Mouse (Mus musculus) neural tube, embryonic 15.5 days (tissue): Measurements from ENCODE around the gene Fkbp9. TPM values are rescaled to one million over a fixed set of nuclear protein-coding genes. Genes with fewer than 3 reads are reported as not detected.
A peak's percentile ranks its signal among the peaks of the same experiment; 100 is the strongest.

ENCODE experiments used
- ATAC-seq: fragments of 200-750 bp; cut with Nextera tagmentation; 2 replicates; pipeline ENCODE4 v1.8.0; 2017; ENCODE audit warnings: mild to moderate bottlenecking, moderate TSS enrichment, moderate library complexity; ENCODE audit not compliant: low FRiP score
- H3K27ac ChIP-seq: fragments of 300-500 bp; sonication (generic); replicated peaks from 2 replicates; pipeline ENCODE4 v1.5.1; 2015; ENCODE audit warnings: mild to moderate bottlenecking, inconsistent platforms
- H3K27me3 ChIP-seq: fragments of 300-500 bp; sonication (generic); replicated peaks from 2 replicates; pipeline ENCODE4 v1.6.1; 2015; ENCODE audit warnings: inconsistent platforms
- H3K36me3 ChIP-seq: fragments of 300-500 bp; sonication (generic); 2 replicates; pipeline ENCODE4 v1.6.1; 2015; ENCODE audit warnings: inconsistent platforms
- H3K4me1 ChIP-seq: fragments of 300-500 bp; sonication (generic); 2 replicates; pipeline ENCODE4 v1.6.1; 2015; ENCODE audit warnings: inconsistent platforms
- H3K4me2 ChIP-seq: fragments of 300-500 bp; sonication (generic); 2 replicates; pipeline ENCODE4 v1.6.1; 2015; ENCODE audit warnings: inconsistent platforms, mild to moderate bottlenecking, moderate library complexity
- H3K4me3 ChIP-seq: fragments of 300-500 bp; sonication (generic); replicated peaks from 2 replicates; pipeline ENCODE4 v1.5.1; 2015; ENCODE audit warnings: mild to moderate bottlenecking, inconsistent platforms
- H3K9ac ChIP-seq: fragments of 300-500 bp; sonication (generic); replicated peaks from 2 replicates; pipeline ENCODE4 v1.6.1; 2015; ENCODE audit warnings: mild to moderate bottlenecking, inconsistent platforms
- H3K9me3 ChIP-seq: fragments of 300-500 bp; sonication (generic); replicated peaks from 2 replicates; pipeline ENCODE4 v1.6.1; 2016; ENCODE audit warnings: inconsistent platforms
- WGBS: fragments of 180-500 bp; shearing (Covaris S2); methylation state at CpG from one replicate; pipeline ENCODE4 v1.1.7; 2015; ENCODE audit warnings: mixed read lengths; 5-methylcytosine and 5-hydroxymethylcytosine counted together
- polyA plus RNA-seq: library from polyadenylated mRNA; unstranded; fragments of >200 nt; fragmentation: Nextera tagmentation; extraction: Ambion mirVana; gene quantifications from 2 replicates; pipeline ENCODE4 v1.2.1, GENCODE M21; 2015

The Fkbp9 gene
- polyA plus RNA-seq, 1 experiment from 2014 or later, result 44.6 TPM

DNA sequence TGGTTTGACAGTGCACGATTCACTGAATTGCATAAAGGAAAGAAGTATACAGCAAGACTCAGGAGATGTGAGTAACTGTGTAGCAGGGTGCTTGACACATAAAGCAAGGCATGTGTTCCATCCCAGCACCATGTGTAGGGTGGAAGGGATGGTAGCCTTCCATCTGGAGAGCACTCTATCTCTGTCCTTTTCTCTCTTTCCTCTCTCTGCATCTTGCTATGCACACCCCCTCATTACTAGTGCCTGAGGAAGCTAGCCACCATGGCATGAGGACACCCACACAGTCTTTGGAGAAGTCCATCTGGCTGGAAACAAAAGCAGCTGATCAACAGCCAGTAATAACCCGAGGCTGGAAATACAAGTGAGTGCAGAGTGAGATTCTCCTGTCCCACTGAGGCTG lies 25.7 kb upstream of the Fkbp9 start:
- WGBS, result 77% methylated on average over 2 of the region's 2 CpGs
- no peak overlapping the region for H3K4me2 ChIP-seq
- H3K36me3 ChIP-seq, result no peaks in the 10 kb centered on the region

GRCm38 (mm10) chr6:56808656-56809055 lies 23.2 kb upstream of the Fkbp9 start:
- Histone ChIP-seq H3K4me1 (no peaks in the 10 kb centered on the region), H3K27ac (no peak overlapping the region), H3K36me3 (no peaks in the 10 kb centered on the region), H3K9me3 (no peaks in the 10 kb centered on the region), H3K27me3 (0 out of 2 replicates have a peak, but pooled peaks cover 3% of the 10 kb centered on the region), H3K4me2 (no peak overlapping the region), H3K4me3 (no peak overlapping the region), H3K9ac (no peak overlapping the region)
- ATAC-seq, result peak; percentile 93
- 8% methylated on average over 3 of the region's 3 CpGs for WGBS

More for the DNA sequence above, 25.7 kb upstream of the Fkbp9 start:
- H3K9ac ChIP-seq, result no peak overlapping the region
- H3K27ac ChIP-seq, result no peak overlapping the region
- no peaks in the 10 kb centered on the region for H3K9me3 ChIP-seq
- no peak for ATAC-seq
- H3K4me3 ChIP-seq, result no peak overlapping the region
- H3K4me1 ChIP-seq, result no peaks in the 10 kb centered on the region
- H3K27me3 ChIP-seq, result 0 out of 2 replicates have a peak, but pooled peaks cover 3% of the 10 kb centered on the region

DNA sequence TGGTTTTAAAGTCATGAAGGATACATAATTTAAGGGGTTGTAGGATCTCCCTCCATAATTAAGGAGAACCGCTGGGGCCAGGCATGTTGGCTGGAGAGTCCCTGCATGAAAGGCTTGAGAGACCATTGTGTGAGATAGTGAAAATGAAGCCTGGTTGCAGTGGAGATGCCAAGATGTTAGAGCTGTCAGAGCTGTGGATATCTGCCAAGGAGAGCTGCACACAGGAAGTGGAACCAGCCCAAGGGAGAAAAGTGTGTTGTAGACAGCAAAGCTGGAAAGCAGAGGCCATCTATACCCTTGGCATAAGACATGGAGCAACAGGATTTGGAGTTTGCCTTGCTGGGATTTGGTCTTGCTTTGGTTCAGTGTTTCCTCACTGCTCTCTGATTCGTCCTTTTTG lies 18.5 kb upstream of the Fkbp9 start:
- 0 out of 2 replicates have a peak, but pooled peaks have one; percentile 31 for ATAC-seq
- WGBS, result 47% methylated on average over 2 of the region's 2 CpGs

DNA sequence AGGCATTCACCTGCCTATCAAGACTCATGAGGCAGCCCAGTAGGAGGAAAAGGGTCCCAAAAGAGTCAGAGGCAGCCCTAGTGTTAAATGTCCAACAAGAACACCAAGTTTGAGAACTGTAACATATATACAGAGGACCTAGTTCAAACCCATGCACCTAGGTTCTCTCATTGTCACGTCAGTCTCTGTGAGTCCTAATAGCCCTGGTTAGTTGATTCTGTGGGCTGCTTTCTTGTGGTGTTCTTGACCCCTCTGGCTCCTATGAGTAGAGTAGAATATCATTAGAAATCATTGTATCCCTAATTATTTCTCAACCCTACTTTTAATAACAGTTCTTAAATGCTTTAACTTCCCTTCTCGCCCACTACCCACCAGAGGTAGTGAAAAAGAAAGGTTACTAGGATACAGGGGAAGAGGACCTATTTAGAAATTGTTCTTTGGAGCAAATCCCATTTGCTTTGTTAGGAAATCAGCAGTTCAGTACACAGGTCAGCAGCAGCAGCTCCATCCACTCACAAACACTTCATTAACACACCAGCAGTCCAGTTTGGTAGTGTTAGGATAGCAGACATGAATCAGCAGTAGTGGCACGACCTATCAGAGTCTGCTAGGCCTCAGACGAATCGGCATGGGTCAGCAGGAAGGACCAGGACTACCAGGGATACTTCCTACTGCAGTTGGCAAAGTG lies 13.3 kb upstream of the Fkbp9 start:
- WGBS, result 77% methylated on average over 5 of the region's 5 CpGs
- Histone ChIP-seq H3K9me3 (no peaks in the 10 kb centered on the region), H3K27me3 (no peaks in the 10 kb centered on the region), H3K36me3 (no peaks in the 10 kb centered on the region), H3K27ac (no peak overlapping the region), H3K4me1 (no peaks in the 10 kb centered on the region), H3K4me2 (no peak overlapping the region), H3K4me3 (no peak overlapping the region), H3K9ac (no peak overlapping the region)
- ATAC-seq, result no peak

More for the DNA sequence above, 18.5 kb upstream of the Fkbp9 start:
- Histone ChIP-seq H3K4me1 (no peaks in the 10 kb centered on the region), H3K36me3 (no peaks in the 10 kb centered on the region), H3K27ac (no peak overlapping the region), H3K9me3 (no peaks in the 10 kb centered on the region), H3K4me3 (no peak overlapping the region), H3K27me3 (no peaks in the 10 kb centered on the region), H3K9ac (no peak overlapping the region), H3K4me2 (no peak overlapping the region)

DNA sequence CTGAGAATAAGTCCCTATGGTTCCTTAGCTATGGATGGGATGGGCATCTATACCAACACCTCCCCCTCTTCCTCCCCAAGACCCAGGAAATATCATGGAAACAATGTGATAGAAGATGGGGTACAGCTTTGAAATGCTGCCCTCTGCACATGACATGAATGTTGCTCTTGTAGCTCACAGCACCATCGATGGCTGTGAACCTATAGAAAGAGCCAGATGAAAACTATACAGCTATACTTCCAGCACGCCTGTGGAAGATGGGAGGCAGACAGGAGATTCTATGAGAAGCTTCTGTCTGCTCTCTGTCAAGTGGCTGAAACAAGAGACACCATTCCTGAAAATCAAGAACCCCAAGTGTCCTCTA lies 12.8 kb upstream of the Fkbp9 start:
- no peak overlapping the region for H3K4me3 ChIP-seq
- H3K4me2 ChIP-seq, result no peak overlapping the region
- H3K4me1 ChIP-seq, result no peaks in the 10 kb centered on the region
- ATAC-seq, result no peak
- no peaks in the 10 kb centered on the region for H3K36me3 ChIP-seq
- no peak overlapping the region for H3K9ac ChIP-seq
- H3K27me3 ChIP-seq, result no peaks in the 10 kb centered on the region
- no peak overlapping the region for H3K27ac ChIP-seq
- WGBS, result 88% methylated on average over 2 of the region's 2 CpGs
- no peaks in the 10 kb centered on the region for H3K9me3 ChIP-seq

- Histone ChIP-seq H3K27me3 (no peaks in the 10 kb centered on the region), H3K9me3 (no peaks in the 10 kb centered on the region), H3K36me3 (no peaks in the 10 kb centered on the region), H3K9ac (no peak overlapping the region), H3K4me3 (no peak overlapping the region), H3K27ac (no peak overlapping the region), H3K4me1 (no peaks in the 10 kb centered on the region), H3K4me2 (no peak overlapping the region)
- no peak for ATAC-seq
- 66% methylated on average over 3 of the region's 3 CpGs for WGBS
Measured at GRCm38 (mm10) chr6:56825657-56826056, 6.2 kb upstream of the Fkbp9 start.

GRCm38 (mm10) chr6:56832407-56832796 lies 543 bp downstream of the Fkbp9 start:
- H3K9me3 ChIP-seq, result no peaks in the 10 kb centered on the region
- peak; percentile 28 for ATAC-seq
- H3K36me3 ChIP-seq, result no peaks in the 10 kb centered on the region
- peak overlapping the region; percentile 90 for H3K4me2 ChIP-seq
- peaks cover 6% of the 10 kb centered on the region; the same call in 1 of the 2 replicates for H3K4me1 ChIP-seq
- peak overlapping the region; percentile 56 for H3K4me3 ChIP-seq
- peak overlapping the region; percentile 57 for H3K9ac ChIP-seq
- peak overlapping the region; percentile 71; the same call in 1 of the 2 replicates for H3K27ac ChIP-seq
- no peaks in the 10 kb centered on the region for H3K27me3 ChIP-seq
- 5% methylated on average over 15 of the region's 15 CpGs for WGBS

DNA sequence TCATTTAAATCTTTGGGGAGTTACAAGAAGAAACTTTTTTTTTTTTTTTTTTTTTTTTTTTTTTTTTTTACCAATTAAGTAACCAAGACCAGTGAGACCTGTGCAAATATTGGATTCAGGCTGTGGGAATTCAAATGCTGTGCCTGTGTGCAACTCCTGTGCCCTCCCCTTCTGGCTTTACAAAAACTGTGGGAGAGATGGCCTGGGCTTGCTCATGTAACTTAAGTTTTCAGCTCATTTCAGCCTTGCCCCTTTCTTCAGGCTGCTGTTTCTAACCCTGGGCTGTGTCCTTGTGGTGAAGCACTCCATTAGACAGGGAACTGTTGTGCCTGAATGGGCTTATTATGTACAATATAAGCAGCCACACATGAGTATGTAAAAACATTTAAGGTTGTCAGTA lies 971 bp downstream of the Fkbp9 start:
- H3K4me2 ChIP-seq, result peak overlapping the region; percentile 90
- H3K27ac ChIP-seq, result no peak overlapping the region
- no peaks in the 10 kb centered on the region for H3K36me3 ChIP-seq
- peak overlapping the region; percentile 56; the same call in 1 of the 2 replicates for H3K4me3 ChIP-seq
- no peaks in the 10 kb centered on the region for H3K9me3 ChIP-seq
- H3K4me1 ChIP-seq, result peaks cover 6% of the 10 kb centered on the region; the same call in 1 of the 2 replicates
- H3K9ac ChIP-seq, result no peak overlapping the region
- H3K27me3 ChIP-seq, result no peaks in the 10 kb centered on the region
- ATAC-seq, result no peak

DNA sequence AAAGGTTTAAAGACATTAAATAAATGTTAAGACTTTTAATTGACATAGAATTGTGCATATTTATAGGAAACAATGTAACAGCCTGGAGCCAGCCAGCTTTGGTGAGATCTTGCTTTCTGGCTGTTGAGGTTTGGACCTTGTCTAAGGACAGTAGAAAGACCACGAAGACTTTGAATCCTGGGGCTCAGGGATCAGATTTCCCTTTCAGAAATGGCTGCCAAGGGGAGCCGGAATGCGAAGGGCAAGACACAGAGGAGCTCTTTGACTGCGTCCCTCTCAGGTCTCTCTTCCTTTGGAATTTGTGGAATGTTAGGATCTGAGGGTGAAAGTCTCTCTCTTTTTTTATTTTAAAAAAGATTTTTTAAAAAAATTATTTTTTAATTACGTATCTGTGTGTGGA lies 2.9 kb downstream of the Fkbp9 start:
- ATAC-seq, result no peak
- H3K9me3 ChIP-seq, result no peaks in the 10 kb centered on the region
- H3K4me3 ChIP-seq, result no peak overlapping the region
- H3K27ac ChIP-seq, result no peak overlapping the region
- H3K9ac ChIP-seq, result no peak overlapping the region
- H3K36me3 ChIP-seq, result no peaks in the 10 kb centered on the region
- WGBS, result 71% methylated on average over 5 of the region's 5 CpGs
- H3K4me2 ChIP-seq, result no peak overlapping the region
- peaks cover 6% of the 10 kb centered on the region; the same call in 1 of the 2 replicates for H3K4me1 ChIP-seq
- no peaks in the 10 kb centered on the region for H3K27me3 ChIP-seq

DNA sequence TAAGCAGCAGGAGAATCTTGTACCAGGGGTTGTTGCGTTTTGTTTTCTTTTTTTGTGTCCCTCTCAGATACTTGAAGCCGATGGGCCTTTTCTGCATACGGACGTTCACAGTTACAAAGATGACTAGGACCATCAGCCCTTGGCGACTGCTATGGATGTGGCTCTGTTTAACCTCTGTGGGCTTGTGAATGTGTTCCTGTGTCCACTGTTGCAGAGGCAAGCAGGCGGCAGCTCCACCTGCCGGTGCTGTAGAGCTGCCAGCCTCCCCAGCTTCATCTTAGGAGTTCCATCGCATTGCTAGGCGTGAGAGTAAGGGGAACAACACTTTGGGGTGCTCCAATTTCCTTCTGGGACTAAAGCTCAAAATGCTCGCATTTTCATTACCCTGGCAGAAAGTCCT lies 3.7 kb downstream of the Fkbp9 start:
- ATAC-seq, result no peak
- H3K36me3 ChIP-seq, result no peaks in the 10 kb centered on the region
- H3K4me1 ChIP-seq, result peaks cover 6% of the 10 kb centered on the region; the same call in 1 of the 2 replicates
- 87% methylated on average over 10 of the region's 10 CpGs for WGBS
- H3K4me3 ChIP-seq, result no peak overlapping the region
- H3K4me2 ChIP-seq, result no peak overlapping the region
- no peaks in the 10 kb centered on the region for H3K27me3 ChIP-seq
- H3K9ac ChIP-seq, result no peak overlapping the region
- H3K9me3 ChIP-seq, result no peaks in the 10 kb centered on the region
- H3K27ac ChIP-seq, result no peak overlapping the region

DNA sequence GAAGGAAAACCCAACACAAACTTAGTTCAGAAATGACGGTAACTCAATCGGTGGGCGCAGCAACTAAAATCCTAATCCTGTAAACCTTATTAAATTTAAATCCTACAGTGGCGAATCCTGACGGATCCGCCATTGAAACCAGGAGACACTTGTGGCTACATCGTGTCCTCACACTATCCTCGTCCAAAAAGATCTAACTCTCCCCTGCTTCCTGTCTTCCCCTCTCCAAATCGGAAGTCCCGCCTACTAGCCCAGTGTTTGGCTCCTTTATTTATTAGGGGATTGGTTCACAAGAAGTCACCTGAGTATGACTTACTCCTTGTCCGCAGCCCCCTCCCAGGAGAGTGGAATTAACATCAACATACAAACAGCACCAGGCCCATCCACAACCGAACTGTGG lies 5.3 kb downstream of the Fkbp9 start:
- Histone ChIP-seq H3K4me3 (no peak overlapping the region), H3K4me2 (no peak overlapping the region), H3K27me3 (no peaks in the 10 kb centered on the region), H3K36me3 (no peaks in the 10 kb centered on the region), H3K4me1 (peaks cover 4% of the 10 kb centered on the region; the same call in 1 of the 2 replicates), H3K27ac (no peak overlapping the region), H3K9ac (no peak overlapping the region), H3K9me3 (no peaks in the 10 kb centered on the region)
- ATAC-seq, result no peak
- 96% methylated on average over 12 of the region's 12 CpGs for WGBS

DNA sequence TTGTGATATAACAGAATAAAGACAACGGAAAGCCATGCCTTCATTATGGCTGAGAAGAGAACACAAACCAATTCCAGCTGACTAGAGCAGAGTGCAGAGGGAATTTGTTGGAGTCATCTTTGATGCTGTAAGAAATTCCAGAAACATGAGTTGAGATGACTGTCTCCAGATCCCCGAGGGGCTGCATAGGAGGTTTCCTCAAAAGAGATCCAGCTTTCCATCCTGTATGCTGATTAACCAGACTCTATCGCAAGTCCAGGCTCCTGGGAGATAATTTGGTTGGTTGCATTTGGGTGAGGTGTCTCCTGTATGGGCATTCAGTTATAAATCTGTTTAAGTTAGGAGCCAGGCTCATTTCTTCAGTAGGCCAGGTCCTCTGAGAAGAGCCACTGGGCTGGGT lies 5.8 kb downstream of the Fkbp9 start:
- no peak overlapping the region for H3K27ac ChIP-seq
- H3K4me2 ChIP-seq, result no peak overlapping the region
- WGBS, result 90% methylated on average over 3 of the region's 3 CpGs
- no peak for ATAC-seq
- no peaks in the 10 kb centered on the region for H3K27me3 ChIP-seq
- no peak overlapping the region for H3K9ac ChIP-seq
- H3K4me3 ChIP-seq, result no peak overlapping the region
- no peaks in the 10 kb centered on the region for H3K4me1 ChIP-seq
- H3K36me3 ChIP-seq, result no peaks in the 10 kb centered on the region
- no peaks in the 10 kb centered on the region for H3K9me3 ChIP-seq
